Mouse (Mus musculus): ENCODE measurements at regions not wholly inside any gene's neighbourhood (a gene's known extent, or its start where the extent isn't known, plus 50 kb on each side); places are given as distances from the start of the nearest gene placed in this dataset.

GRCm38 (mm10) chr5:75451081-75451480, 123.6 kb upstream of the Kit start:
- H3K9ac ChIP-seq (replicated peaks), result 0 out of 2 replicates have a peak overlapping the region, but pooled peaks have one; percentile 14
- TF ChIP-seq EP300 (IDR thresholded peaks at IDR 0.05; ENCODE audit: low read depth) (no peak), CTCF (IDR thresholded peaks at IDR 0.05; ENCODE audit: low read depth) (no peak)
- H3K4me2 ChIP-seq (ENCODE audit: low read depth), result peak overlapping the region; percentile 37
- no peaks in the 10 kb centered on the region for H3K36me3 ChIP-seq (replicated peaks; ENCODE audit: control insufficient read depth, insufficient read depth, low read depth)
- H3K9me3 ChIP-seq (ENCODE audit: control insufficient read depth, low read length), result no peaks in the 10 kb centered on the region
- 18% methylated on average over 5 of the region's 5 CpGs for WGBS (ENCODE audit: insufficient replicate concordance)
- ATAC-seq (ENCODE audit: insufficient read depth) (peak; percentile 64), DNase-seq (ENCODE audit: low read depth in 3 of 3, low spot score in 3 of 3) (no peak)
- H3K27me3 ChIP-seq (ENCODE audit: control insufficient read depth, insufficient read depth, low read length), result no peaks in the 10 kb centered on the region
- H3K4me3 ChIP-seq (ENCODE audit: insufficient read depth in 1 of 2, low read depth in 2 of 2, low read length in 2 of 2), result no peak overlapping the region
- peaks cover 0 to 18% of the 10 kb centered on the region in 2 experiments; a peak in 3 of 4 replicates for H3K4me1 ChIP-seq (replicated peaks; ENCODE audit: control insufficient read depth in 2 of 2, insufficient read depth in 2 of 2, low read length in 1 of 2)
- no peak overlapping the region for H3K27ac ChIP-seq

- H3K27ac ChIP-seq, result no peak overlapping the region
- no peaks in the 10 kb centered on the region for H3K27me3 ChIP-seq (ENCODE audit: control insufficient read depth, insufficient read depth, low read length)
- H3K4me2 ChIP-seq (ENCODE audit: low read depth), result no peak overlapping the region
- no peaks in the 10 kb centered on the region for H3K9me3 ChIP-seq (ENCODE audit: control insufficient read depth, low read length)
- peaks cover 0 to 16% of the 10 kb centered on the region in 2 experiments; a peak in 3 of 4 replicates for H3K4me1 ChIP-seq (replicated peaks; ENCODE audit: control insufficient read depth in 2 of 2, insufficient read depth in 2 of 2, low read length in 1 of 2)
- no peak overlapping the region for H3K9ac ChIP-seq (replicated peaks)
- no peak overlapping the region for H3K4me3 ChIP-seq (ENCODE audit: insufficient read depth in 1 of 2, low read depth in 2 of 2, low read length in 2 of 2)
- DNase-seq (ENCODE audit: low read depth in 3 of 3, low spot score in 3 of 3) (no peak), ATAC-seq (ENCODE audit: insufficient read depth) (0 out of 2 replicates have a peak, but pooled peaks have one; percentile 27)
- TF ChIP-seq EP300 (IDR thresholded peaks at IDR 0.05; ENCODE audit: low read depth) (no peak), CTCF (IDR thresholded peaks at IDR 0.05; ENCODE audit: low read depth) (no peak)
- H3K36me3 ChIP-seq (replicated peaks; ENCODE audit: control insufficient read depth, insufficient read depth, low read depth), result no peaks in the 10 kb centered on the region
- WGBS (ENCODE audit: insufficient replicate concordance), result 60% methylated on average over 8 of the region's 8 CpGs
Observed at GRCm38 (mm10) chr5:75451693-75452092, 123.0 kb upstream of the Kit start.

DNA sequence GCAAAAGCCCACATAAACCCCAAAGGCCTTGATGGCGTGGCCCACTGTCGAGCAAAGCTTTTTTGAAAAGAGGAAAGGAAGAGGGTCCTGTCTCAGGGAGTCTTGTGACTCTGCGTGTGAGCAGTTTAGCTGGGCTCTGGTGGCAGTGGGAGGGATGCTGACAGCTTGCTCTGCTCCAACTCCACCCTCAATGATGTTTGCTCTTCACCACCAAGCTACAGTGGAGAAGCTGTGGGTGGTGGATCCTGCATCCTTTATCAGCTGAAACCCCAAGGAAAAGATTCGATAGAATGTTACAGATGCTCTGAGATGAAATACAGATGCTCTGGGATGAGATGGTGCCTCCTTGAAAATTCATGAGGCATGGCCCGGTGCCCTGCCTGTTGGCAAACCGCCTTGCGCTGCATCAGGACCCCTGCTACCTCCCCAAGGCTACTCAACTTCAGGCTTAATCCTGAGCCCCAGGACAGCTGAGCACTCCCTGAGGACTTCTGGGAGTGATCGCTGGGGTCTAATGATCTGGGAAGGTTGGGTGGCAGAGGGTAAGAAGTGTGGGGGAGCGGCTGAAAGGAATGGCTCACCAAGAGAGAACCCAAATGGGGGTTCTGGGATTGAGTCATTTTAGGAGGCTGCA, 120.8 kb upstream of the Kit start:
- 73% methylated on average over 9 of the region's 9 CpGs for WGBS (ENCODE audit: insufficient replicate concordance)
- ATAC-seq (ENCODE audit: insufficient read depth) (no peak), DNase-seq (ENCODE audit: low read depth in 3 of 3, low spot score in 3 of 3) (no peak)
- H3K36me3 ChIP-seq (replicated peaks; ENCODE audit: control insufficient read depth, insufficient read depth, low read depth), result no peaks in the 10 kb centered on the region
- H3K9ac ChIP-seq (replicated peaks), result no peak overlapping the region
- H3K4me2 ChIP-seq (ENCODE audit: low read depth), result no peak overlapping the region
- no peak overlapping the region for H3K4me3 ChIP-seq (ENCODE audit: insufficient read depth in 1 of 2, low read depth in 2 of 2, low read length in 2 of 2)
- no peak overlapping the region for H3K27ac ChIP-seq
- no peaks in the 10 kb centered on the region for H3K9me3 ChIP-seq (ENCODE audit: control insufficient read depth, low read length)
- TF ChIP-seq EP300 (IDR thresholded peaks at IDR 0.05; ENCODE audit: low read depth) (no peak), CTCF (IDR thresholded peaks at IDR 0.05; ENCODE audit: low read depth) (no peak)
- H3K27me3 ChIP-seq (ENCODE audit: control insufficient read depth, insufficient read depth, low read length), result no peaks in the 10 kb centered on the region
- peaks cover 6 to 26% of the 10 kb centered on the region in 2 experiments for H3K4me1 ChIP-seq (replicated peaks; ENCODE audit: control insufficient read depth in 2 of 2, insufficient read depth in 2 of 2, low read length in 1 of 2)

- 80% methylated on average over 16 of the region's 16 CpGs for WGBS (ENCODE audit: insufficient replicate concordance)
- no peak overlapping the region for H3K4me3 ChIP-seq (ENCODE audit: insufficient read depth in 1 of 2, low read depth in 2 of 2, low read length in 2 of 2)
- ATAC-seq (ENCODE audit: insufficient read depth) (no peak), DNase-seq (ENCODE audit: low read depth in 3 of 3, low spot score in 3 of 3) (no peak)
- no peaks in the 10 kb centered on the region for H3K27me3 ChIP-seq (ENCODE audit: control insufficient read depth, insufficient read depth, low read length)
- H3K4me1 ChIP-seq (replicated peaks; ENCODE audit: control insufficient read depth in 2 of 2, insufficient read depth in 2 of 2, low read length in 1 of 2), result peaks cover 14 to 37% of the 10 kb centered on the region in 2 experiments
- TF ChIP-seq CTCF (IDR thresholded peaks at IDR 0.05; ENCODE audit: low read depth) (no peak), EP300 (IDR thresholded peaks at IDR 0.05; ENCODE audit: low read depth) (no peak)
- no peak overlapping the region for H3K9ac ChIP-seq (replicated peaks)
- no peak overlapping the region for H3K4me2 ChIP-seq (ENCODE audit: low read depth)
- H3K9me3 ChIP-seq (ENCODE audit: control insufficient read depth, low read length), result no peaks in the 10 kb centered on the region
- H3K27ac ChIP-seq, result no peak overlapping the region
- H3K36me3 ChIP-seq (replicated peaks; ENCODE audit: control insufficient read depth, insufficient read depth, low read depth), result no peaks in the 10 kb centered on the region
Observed at GRCm38 (mm10) chr5:75454961-75455541, 119.7 kb upstream of the Kit start.

DNA sequence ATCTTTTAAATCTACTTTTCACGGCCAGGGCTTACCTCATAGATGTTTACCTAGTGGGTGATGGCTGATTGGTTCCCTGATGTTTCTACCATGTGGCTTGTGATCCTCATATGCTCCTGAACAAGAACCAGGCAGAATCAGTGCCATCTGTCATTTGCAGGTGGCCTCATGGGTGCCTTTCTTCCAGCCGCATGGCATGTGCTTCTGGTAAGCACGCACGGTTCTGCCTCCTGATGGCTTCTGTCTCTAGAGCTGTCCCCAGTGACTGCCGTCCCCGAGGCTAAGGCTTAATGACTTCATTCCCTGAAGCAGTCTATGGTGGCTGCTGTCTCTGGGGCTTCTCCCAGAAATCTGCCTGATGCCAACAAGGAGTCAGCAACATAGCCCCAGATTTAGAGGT, 117.3 kb upstream of the Kit start:
- H3K27me3 ChIP-seq (ENCODE audit: control insufficient read depth, insufficient read depth, low read length), result no peaks in the 10 kb centered on the region
- ATAC-seq (ENCODE audit: insufficient read depth) (no peak), DNase-seq (ENCODE audit: low read depth in 3 of 3, low spot score in 3 of 3) (no peak)
- H3K4me3 ChIP-seq (ENCODE audit: insufficient read depth in 1 of 2, low read depth in 2 of 2, low read length in 2 of 2), result no peak overlapping the region
- H3K4me1 ChIP-seq (replicated peaks; ENCODE audit: control insufficient read depth in 2 of 2, insufficient read depth in 2 of 2, low read length in 1 of 2), result peaks cover 22 to 37% of the 10 kb centered on the region in 2 experiments
- 74% methylated on average over 6 of the region's 6 CpGs for WGBS (ENCODE audit: insufficient replicate concordance)
- H3K4me2 ChIP-seq (ENCODE audit: low read depth), result no peak overlapping the region
- no peak overlapping the region for H3K27ac ChIP-seq
- H3K9me3 ChIP-seq (ENCODE audit: control insufficient read depth, low read length), result no peaks in the 10 kb centered on the region
- H3K36me3 ChIP-seq (replicated peaks; ENCODE audit: control insufficient read depth, insufficient read depth, low read depth), result no peaks in the 10 kb centered on the region
- TF ChIP-seq CTCF (IDR thresholded peaks at IDR 0.05; ENCODE audit: low read depth) (no peak), EP300 (IDR thresholded peaks at IDR 0.05; ENCODE audit: low read depth) (no peak)
- H3K9ac ChIP-seq (replicated peaks), result no peak overlapping the region
